Mouse (Mus musculus) heart, embryonic 14.5 days (tissue): ENCODE measurements around the gene Olfr211. TPM values are rescaled to one million over a fixed set of nuclear protein-coding genes. Genes with fewer than 3 reads are reported as not detected.

Experiments used
- ATAC-seq: fragments of 200-750 bp; cut with Nextera tagmentation; 2 replicates; pipeline ENCODE4 v1.8.0; 2017; ENCODE audit warnings: low read depth, moderate TSS enrichment; ENCODE audit not compliant: insufficient number of reproducible peaks, insufficient read depth, low FRiP score
- H3K27ac ChIP-seq, 2 experiments: fragments of 200-500 bp in 1 of 2; fragments of 300-500 bp in 1 of 2; sonication (generic) in 1 of 2; replicated peaks in 1 of 2; 2 replicates each; pipeline ENCODE4 v1.5.1; 2012 to 2014; ENCODE audit warnings: low read depth in 2 of 2, low read length in 2 of 2, control low read depth in 1 of 2, mild to moderate bottlenecking in 1 of 2, mixed read lengths in 1 of 2; ENCODE audit not compliant: control insufficient read depth in 1 of 2, insufficient read depth in 1 of 2
- H3K27me3 ChIP-seq: fragments of 300-500 bp; sonication (generic); 2 replicates; pipeline ENCODE4 v1.6.1; 2014; ENCODE audit warnings: mild to moderate bottlenecking, low read length, control low read depth; ENCODE audit not compliant: control insufficient read depth, insufficient read depth
- H3K36me3 ChIP-seq: fragments of 300-500 bp; sonication (generic); 2 replicates; pipeline ENCODE4 v1.6.1; 2014; ENCODE audit warnings: mild to moderate bottlenecking, control low read depth, low read length, mixed read lengths; ENCODE audit not compliant: control insufficient read depth, insufficient read depth
- H3K4me1 ChIP-seq, 2 experiments: fragments of 200-500 bp in 1 of 2; fragments of 300-500 bp in 1 of 2; sonication (generic) in 1 of 2; 2 replicates each; pipeline ENCODE4 v1.6.1; 2012 to 2014; ENCODE audit warnings: low read length in 2 of 2, control low read depth in 1 of 2, mixed read lengths in 1 of 2; ENCODE audit not compliant: control insufficient read depth in 2 of 2, insufficient read depth in 2 of 2
- H3K4me2 ChIP-seq: fragments of 300-500 bp; sonication (generic); 2 replicates; pipeline ENCODE4 v1.6.1; 2014; ENCODE audit warnings: mild to moderate bottlenecking, low read length
- H3K4me3 ChIP-seq, 2 experiments: fragments of 200-500 bp in 1 of 2; fragments of 300-500 bp in 1 of 2; sonication (generic) in 1 of 2; 2 replicates each; pipeline ENCODE4 v1.5.1; 2012 to 2014; ENCODE audit warnings: low read length in 2 of 2, mild to moderate bottlenecking in 2 of 2, control low read depth in 1 of 2, low read depth in 1 of 2, moderate library complexity in 1 of 2; ENCODE audit not compliant: control insufficient read depth in 1 of 2, insufficient read depth in 1 of 2
- H3K9ac ChIP-seq: fragments of 300-500 bp; sonication (generic); 2 replicates; pipeline ENCODE4 v1.6.1; 2014; ENCODE audit warnings: mild to moderate bottlenecking, low read length
- H3K9me3 ChIP-seq: fragments of 300-500 bp; sonication (generic); 2 replicates; pipeline ENCODE4 v1.6.1; 2016; ENCODE audit warnings: low read length, control low read depth; ENCODE audit not compliant: control insufficient read depth
- WGBS: fragments of 180-500 bp; shearing (Covaris S2); extraction: QIAGEN DNeasy Blood & Tissue Kit; methylation state at CpG from one replicate; pipeline ENCODE4 v1.1.7; 2014; 5-methylcytosine and 5-hydroxymethylcytosine counted together
- polyA plus RNA-seq: library from polyadenylated mRNA; unstranded; fragments of >200 nt; fragmentation: Nextera tagmentation; extraction: Ambion mirVana; gene quantifications from 2 replicates; pipeline ENCODE4 v1.2.1, GENCODE M21; 2014

Olfr211 gene
- polyA plus RNA-seq, 1 experiment from 2014 or later, result not detected

GRCm38 (mm10) chr6:116514832-116515231 lies 25.9 kb downstream of the Olfr211 start:
- no peak overlapping the region for H3K4me2 ChIP-seq
- no peak overlapping the region for H3K27ac ChIP-seq
- no peak for ATAC-seq
- no peaks in the 10 kb centered on the region for H3K9me3 ChIP-seq
- no peaks in the 10 kb centered on the region for H3K27me3 ChIP-seq
- H3K36me3 ChIP-seq, result no peaks in the 10 kb centered on the region
- no peak overlapping the region for H3K4me3 ChIP-seq
- no peak overlapping the region for H3K9ac ChIP-seq
- H3K4me1 ChIP-seq, result no peaks in the 10 kb centered on the region

GRCm38 (mm10) chr6:116538156-116538555 lies 49.3 kb downstream of the Olfr211 start, which contains the start of gene Olfr213:
TSS of gene Olfr213 (plus strand) at chr6:116538456.
- no peak for ATAC-seq

GRCm38 (mm10) chr6:116542500-116542899 lies 53.6 kb downstream of the Olfr211 start:
- Histone ChIP-seq H3K4me2 (no peak overlapping the region), H3K9me3 (no peaks in the 10 kb centered on the region), H3K27ac (no peak overlapping the region), H3K4me3 (no peak overlapping the region), H3K4me1 (no peaks in the 10 kb centered on the region), H3K9ac (no peak overlapping the region), H3K27me3 (peaks cover 3% of the 10 kb centered on the region; the same call in 1 of the 2 replicates), H3K36me3 (no peaks in the 10 kb centered on the region)
- no peak for ATAC-seq
- 80% methylated on average over 2 of the region's 2 CpGs for WGBS

More at GRCm38 (mm10) chr6:116538156-116538555, 49.3 kb downstream of the Olfr211 start, which contains the start of gene Olfr213:
- Histone ChIP-seq H3K27ac (no peak within 1 kb of the TSS), H3K9me3 (no peaks in the 10 kb centered on the region), H3K9ac (no peak within 1 kb of the TSS), H3K36me3 (no peaks in the 10 kb centered on the region), H3K4me2 (no peak within 1 kb of the TSS), H3K4me1 (no peaks in the 10 kb centered on the region), H3K27me3 (no peaks in the 10 kb centered on the region), H3K4me3 (no peak within 1 kb of the TSS)
- WGBS, result 81% methylated on average over 1 of the region's 1 CpGs

Other genes with a start within 250 kb of the Olfr211 start
- gene Zfand4, start 224.9 kb upstream of the Olfr211 start, polyA plus RNA-seq, result 3.4 and 3.5 TPM in 2 replicates
- 22.2 and 28.6 TPM in 2 replicates for gene March8, start 151.1 kb upstream of the Olfr211 start, polyA plus RNA-seq
- 2.3 and 2.4 TPM in 2 replicates for gene Alox5, start 27.9 kb upstream of the Olfr211 start, polyA plus RNA-seq
- gene Olfr212, start 17.4 kb downstream of the Olfr211 start, polyA plus RNA-seq, result not detected in 2 replicates
- not detected in 2 replicates for gene Olfr213, start 49.4 kb downstream of the Olfr211 start, polyA plus RNA-seq
- gene Gm5580, start 62.0 kb downstream of the Olfr211 start, polyA plus RNA-seq, result 0.28 and 0.32 TPM in 2 replicates
- not detected in 2 replicates for gene Olfr214, start 65.1 kb downstream of the Olfr211 start, polyA plus RNA-seq
- not detected in 2 replicates for gene Olfr215, start 95.1 kb downstream of the Olfr211 start, polyA plus RNA-seq
- 83.6 and 86.5 TPM in 2 replicates for gene Zfp422, start 139.9 kb downstream of the Olfr211 start, polyA plus RNA-seq
- gene Depp1, start 161.5 kb downstream of the Olfr211 start, polyA plus RNA-seq, result 40.6 and 45.7 TPM in 2 replicates
- gene Rassf4, start 184.9 kb downstream of the Olfr211 start, polyA plus RNA-seq, result 8.0 and 9.4 TPM in 2 replicates
- 0.07 and 0.09 TPM in 2 replicates for gene Tmem72, start 227.8 kb downstream of the Olfr211 start, polyA plus RNA-seq